Mouse (Mus musculus): Measurements from ENCODE around the gene Ccna2. TPM values are rescaled to one million over a fixed set of nuclear protein-coding genes. Genes with fewer than 3 reads are reported as not detected.

Ccna2 gene
- polyA plus RNA-seq, 1 experiment from 2014 or later = 210 TPM

DNA sequence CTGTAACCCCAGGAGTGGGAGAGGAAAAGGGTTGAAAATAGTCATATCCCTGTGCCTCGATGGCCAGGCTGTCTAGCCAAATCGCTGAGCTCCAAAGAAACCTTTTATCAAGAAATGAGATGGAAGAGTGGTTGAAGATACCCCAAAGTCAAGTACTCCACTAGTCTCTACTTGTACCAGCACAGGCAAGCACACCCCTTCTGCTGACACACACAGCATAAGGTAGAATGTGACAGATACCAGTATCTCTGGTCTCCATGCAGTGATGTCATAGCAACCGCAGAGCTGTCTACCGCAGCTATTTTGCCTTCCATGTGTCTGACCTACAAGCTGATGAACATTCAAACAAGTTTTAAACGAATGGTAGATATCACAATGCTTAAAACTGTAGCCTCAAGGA, 2.1 kb downstream of the Ccna2 start:
- Histone ChIP-seq H3K9ac (ENCODE audit: low read length) (peak overlapping the region; percentile 81), H3K36me3 (ENCODE audit: control insufficient read depth, insufficient read depth, low read length) (peaks cover 40% of the 10 kb centered on the region), H3K4me1 (replicated peaks; ENCODE audit: control insufficient read depth, insufficient read depth, low read length) (peaks cover 12% of the 10 kb centered on the region), H3K4me2 (ENCODE audit: low read depth, low read length) (peak overlapping the region; percentile 57), H3K27ac (ENCODE audit: low read length) (no peak overlapping the region), H3K9me3 (ENCODE audit: control insufficient read depth, low read length) (no peaks in the 10 kb centered on the region), H3K4me3 (ENCODE audit: low read length) (peak overlapping the region; percentile 70), H3K27me3 (ENCODE audit: control insufficient read depth, insufficient read depth, low read depth, low read length) (no peaks in the 10 kb centered on the region)
- no peak for ATAC-seq (ENCODE audit: low read depth)
- WGBS = 73% methylated on average over 5 of the region's 5 CpGs

DNA sequence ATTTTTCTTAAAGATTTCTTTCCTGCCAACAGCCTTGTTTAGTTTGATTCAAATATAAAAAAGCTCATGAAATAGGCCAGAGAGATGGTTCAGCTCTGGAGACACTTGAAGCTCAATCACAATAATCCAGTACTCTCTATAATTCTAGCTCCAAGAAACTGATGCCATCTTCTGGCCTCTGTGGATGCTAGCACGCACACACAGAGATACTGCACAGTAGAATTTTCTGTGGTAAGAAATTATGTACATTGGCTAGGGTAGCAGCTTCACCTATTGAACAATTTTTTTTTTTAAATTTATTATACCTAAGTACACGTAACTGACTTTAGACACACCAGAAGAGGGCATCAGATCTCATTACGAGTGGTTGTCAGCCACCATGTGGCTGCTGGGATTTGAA, 8.3 kb downstream of the Ccna2 start:
- no peak for ATAC-seq (ENCODE audit: low read depth)
- Histone ChIP-seq H3K27me3 (ENCODE audit: control insufficient read depth, insufficient read depth, low read depth, low read length) (no peaks in the 10 kb centered on the region), H3K4me2 (ENCODE audit: low read depth, low read length) (no peak overlapping the region), H3K27ac (ENCODE audit: low read length) (no peak overlapping the region), H3K9ac (ENCODE audit: low read length) (no peak overlapping the region), H3K4me1 (replicated peaks; ENCODE audit: control insufficient read depth, insufficient read depth, low read length) (no peaks in the 10 kb centered on the region), H3K4me3 (ENCODE audit: low read length) (no peak overlapping the region), H3K36me3 (ENCODE audit: control insufficient read depth, insufficient read depth, low read length) (peaks cover 65% of the 10 kb centered on the region), H3K9me3 (ENCODE audit: control insufficient read depth, low read length) (no peaks in the 10 kb centered on the region)
- WGBS = 90% methylated on average over 3 of the region's 3 CpGs

DNA sequence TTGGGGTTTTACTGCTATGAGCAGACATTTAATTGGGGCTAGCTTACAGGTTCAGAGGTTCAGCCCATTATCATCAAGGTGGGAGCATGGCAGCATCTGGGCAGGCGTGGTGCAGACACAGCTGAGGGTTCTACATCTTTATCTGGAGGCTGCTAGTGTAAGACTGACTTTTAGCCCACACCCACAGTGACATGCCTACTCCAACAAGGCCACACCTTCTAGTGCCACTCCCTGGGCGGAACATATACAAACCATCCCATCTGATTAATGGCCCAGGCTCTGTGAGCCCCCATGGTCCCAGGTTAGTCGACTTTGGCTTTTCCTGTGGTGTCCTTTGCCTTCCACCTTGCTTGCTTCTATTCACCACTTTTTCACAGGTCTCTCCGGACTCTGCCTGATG, 12.3 kb downstream of the Ccna2 start:
- no peaks in the 10 kb centered on the region for H3K27me3 ChIP-seq (ENCODE audit: control insufficient read depth, insufficient read depth, low read depth, low read length)
- no peaks in the 10 kb centered on the region for H3K4me1 ChIP-seq (replicated peaks; ENCODE audit: control insufficient read depth, insufficient read depth, low read length)
- no peak overlapping the region for H3K4me3 ChIP-seq (ENCODE audit: low read length)
- no peak overlapping the region for H3K27ac ChIP-seq (ENCODE audit: low read length)
- H3K9ac ChIP-seq (ENCODE audit: low read length) = no peak overlapping the region
- peaks cover 52% of the 10 kb centered on the region for H3K36me3 ChIP-seq (ENCODE audit: control insufficient read depth, insufficient read depth, low read length)
- no peak for ATAC-seq (ENCODE audit: low read depth)
- H3K9me3 ChIP-seq (ENCODE audit: control insufficient read depth, low read length) = no peaks in the 10 kb centered on the region
- no peak overlapping the region for H3K4me2 ChIP-seq (ENCODE audit: low read depth, low read length)
- WGBS = 67% methylated on average over 4 of the region's 4 CpGs

DNA sequence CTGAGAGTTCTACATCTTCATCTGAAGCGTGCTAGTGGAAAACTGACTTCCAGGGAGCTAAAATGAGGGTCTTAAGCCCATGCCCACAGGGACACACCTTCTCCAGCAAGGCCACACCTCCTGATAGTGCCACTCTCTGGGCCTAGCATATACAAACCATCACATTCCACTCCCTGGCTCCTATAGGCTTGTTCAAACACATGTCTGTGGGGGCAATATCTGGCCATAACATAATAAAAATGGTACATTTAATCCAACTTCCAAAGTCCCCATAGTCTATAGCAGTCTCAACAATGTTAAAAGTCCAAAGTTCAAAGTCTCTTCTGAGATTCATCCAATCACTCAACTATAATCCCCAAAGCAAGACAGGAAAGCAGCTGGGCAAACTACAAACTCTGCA, 14.3 kb downstream of the Ccna2 start:
- no peak overlapping the region for H3K4me3 ChIP-seq (ENCODE audit: low read length)
- peaks cover 41% of the 10 kb centered on the region for H3K36me3 ChIP-seq (ENCODE audit: control insufficient read depth, insufficient read depth, low read length)
- H3K27ac ChIP-seq (ENCODE audit: low read length) = no peak overlapping the region
- no peak for ATAC-seq (ENCODE audit: low read depth)
- 83% methylated on average over 1 of the region's 1 CpGs for WGBS
- H3K9ac ChIP-seq (ENCODE audit: low read length) = no peak overlapping the region
- no peaks in the 10 kb centered on the region for H3K4me1 ChIP-seq (replicated peaks; ENCODE audit: control insufficient read depth, insufficient read depth, low read length)
- H3K4me2 ChIP-seq (ENCODE audit: low read depth, low read length) = no peak overlapping the region
- no peaks in the 10 kb centered on the region for H3K27me3 ChIP-seq (ENCODE audit: control insufficient read depth, insufficient read depth, low read depth, low read length)
- H3K9me3 ChIP-seq (ENCODE audit: control insufficient read depth, low read length) = no peaks in the 10 kb centered on the region

DNA sequence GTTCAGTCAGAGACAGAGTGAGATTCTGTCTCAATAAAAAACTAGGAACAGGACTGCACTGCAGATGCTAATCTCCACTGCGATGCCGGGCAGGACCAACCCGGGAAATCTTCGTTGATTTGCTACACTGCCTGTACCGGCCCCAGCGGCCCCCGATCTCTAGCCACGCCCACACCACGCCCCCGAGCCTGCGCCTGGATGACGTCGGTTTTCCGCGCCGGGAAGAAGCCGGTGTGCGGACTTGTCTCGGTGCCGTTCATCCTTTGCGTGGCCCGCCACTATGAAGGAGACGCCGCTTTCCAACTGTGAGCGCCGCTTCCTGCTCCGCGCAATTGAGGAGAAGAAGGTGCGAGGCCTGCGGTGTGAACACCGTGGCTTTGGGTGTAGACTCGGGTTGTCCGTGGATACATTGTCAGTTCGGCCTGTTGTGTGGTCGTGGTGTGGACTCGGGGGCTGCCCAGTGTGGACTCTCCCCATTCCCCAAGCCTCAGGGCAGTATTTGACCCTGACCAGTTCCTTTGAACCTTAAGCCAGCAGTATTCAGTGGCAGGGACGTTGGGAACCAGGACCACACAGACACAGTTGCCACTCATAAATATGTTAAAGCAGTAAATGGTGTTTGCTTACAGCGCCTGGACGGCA, 19.4 kb downstream of the Ccna2 start, which contains the start of gene Exosc9:
Exosc9 (plus strand) TSS at position 201 of the 642 bp plus-strand sequence.
- H3K4me1 ChIP-seq (replicated peaks; ENCODE audit: control insufficient read depth, insufficient read depth, low read length) = peaks cover 9% of the 10 kb centered on the region
- peaks cover 18% of the 10 kb centered on the region for H3K36me3 ChIP-seq (ENCODE audit: control insufficient read depth, insufficient read depth, low read length)
- peak within 1 kb of the TSS; percentile 81 for H3K9ac ChIP-seq (ENCODE audit: low read length)
- H3K4me2 ChIP-seq (ENCODE audit: low read depth, low read length) = peak within 1 kb of the TSS; percentile 89
- H3K9me3 ChIP-seq (ENCODE audit: control insufficient read depth, low read length) = no peaks in the 10 kb centered on the region
- H3K4me3 ChIP-seq (ENCODE audit: low read length) = peak within 1 kb of the TSS; percentile 82
- no peaks in the 10 kb centered on the region for H3K27me3 ChIP-seq (ENCODE audit: control insufficient read depth, insufficient read depth, low read depth, low read length)
- 0 out of 2 replicates have a peak within 1 kb of the TSS, but pooled peaks have one; percentile 5 for H3K27ac ChIP-seq (ENCODE audit: low read length)
- peak; percentile 95 for ATAC-seq (ENCODE audit: low read depth)
- under 1% methylated on average over 39 of the region's 39 CpGs for WGBS

DNA sequence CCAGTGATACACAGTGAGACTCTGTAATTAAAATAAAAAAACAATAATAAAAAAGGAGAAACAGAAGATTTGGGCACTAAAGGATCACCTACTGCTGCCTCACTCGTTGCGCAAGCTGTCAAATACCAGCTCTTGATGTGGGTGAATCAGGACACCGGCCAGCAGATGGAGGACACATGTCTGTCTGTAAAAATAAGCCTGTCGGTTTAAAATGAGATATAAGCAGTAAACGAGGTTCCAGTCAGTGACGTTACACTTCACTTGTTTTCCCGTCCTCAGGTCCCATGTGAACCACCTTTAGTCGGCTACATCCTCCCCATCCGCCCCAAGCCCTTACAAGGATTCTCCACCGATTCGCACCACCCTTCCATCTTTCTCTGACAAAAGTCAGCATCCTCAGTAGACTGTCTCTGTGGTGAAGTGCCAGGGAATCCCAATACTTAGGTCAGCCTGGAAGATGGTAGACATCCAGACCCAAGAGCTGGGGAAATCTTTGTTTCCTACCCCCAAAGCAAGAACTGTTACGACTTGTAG, 20.0 kb downstream of the Ccna2 start:
- H3K36me3 ChIP-seq (ENCODE audit: control insufficient read depth, insufficient read depth, low read length) = peaks cover 12% of the 10 kb centered on the region
- WGBS = 15% methylated on average over 12 of the region's 12 CpGs
- peak; percentile 64 for ATAC-seq (ENCODE audit: low read depth)
- peak overlapping the region; percentile 89 for H3K4me2 ChIP-seq (ENCODE audit: low read depth, low read length)
- no peaks in the 10 kb centered on the region for H3K9me3 ChIP-seq (ENCODE audit: control insufficient read depth, low read length)
- peak overlapping the region; percentile 81 for H3K9ac ChIP-seq (ENCODE audit: low read length)
- peak overlapping the region; percentile 82 for H3K4me3 ChIP-seq (ENCODE audit: low read length)
- 0 out of 2 replicates have a peak overlapping the region, but pooled peaks have one; percentile 5 for H3K27ac ChIP-seq (ENCODE audit: low read length)
- H3K27me3 ChIP-seq (ENCODE audit: control insufficient read depth, insufficient read depth, low read depth, low read length) = no peaks in the 10 kb centered on the region
- peaks cover 9% of the 10 kb centered on the region for H3K4me1 ChIP-seq (replicated peaks; ENCODE audit: control insufficient read depth, insufficient read depth, low read length)

DNA sequence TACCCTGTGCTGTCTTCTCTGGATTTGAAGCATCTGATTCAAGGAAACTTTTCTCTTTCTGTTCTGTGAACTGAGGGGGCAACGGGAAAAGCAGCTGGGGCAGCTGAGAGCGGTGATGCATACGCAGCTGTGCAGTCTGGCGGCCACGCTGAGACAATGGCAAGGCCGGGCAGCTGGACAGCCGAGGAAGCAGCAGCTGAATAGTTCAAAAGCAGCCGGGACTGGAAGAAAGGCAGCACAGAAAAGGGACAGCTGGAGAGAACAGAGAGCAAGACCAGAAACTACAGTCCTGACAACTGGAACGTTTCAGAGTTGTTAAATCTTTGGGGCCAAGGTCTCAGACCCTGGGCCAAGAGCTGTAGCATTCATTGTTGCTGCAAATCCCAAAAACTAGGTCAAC, 20.6 kb downstream of the Ccna2 start:
- WGBS = 33% methylated on average over 9 of the region's 9 CpGs
- Histone ChIP-seq H3K4me2 (ENCODE audit: low read depth, low read length) (peak overlapping the region; percentile 89; the same call in 1 of the 2 replicates), H3K27me3 (ENCODE audit: control insufficient read depth, insufficient read depth, low read depth, low read length) (no peaks in the 10 kb centered on the region), H3K4me3 (ENCODE audit: low read length) (no peak overlapping the region; the same call in 1 of the 2 replicates), H3K9ac (ENCODE audit: low read length) (no peak overlapping the region; the same call in 1 of the 2 replicates), H3K4me1 (replicated peaks; ENCODE audit: control insufficient read depth, insufficient read depth, low read length) (peaks cover 9% of the 10 kb centered on the region), H3K27ac (ENCODE audit: low read length) (no peak overlapping the region), H3K36me3 (ENCODE audit: control insufficient read depth, insufficient read depth, low read length) (peaks cover 12% of the 10 kb centered on the region), H3K9me3 (ENCODE audit: control insufficient read depth, low read length) (no peaks in the 10 kb centered on the region)
- peak; percentile 44 for ATAC-seq (ENCODE audit: low read depth)

DNA sequence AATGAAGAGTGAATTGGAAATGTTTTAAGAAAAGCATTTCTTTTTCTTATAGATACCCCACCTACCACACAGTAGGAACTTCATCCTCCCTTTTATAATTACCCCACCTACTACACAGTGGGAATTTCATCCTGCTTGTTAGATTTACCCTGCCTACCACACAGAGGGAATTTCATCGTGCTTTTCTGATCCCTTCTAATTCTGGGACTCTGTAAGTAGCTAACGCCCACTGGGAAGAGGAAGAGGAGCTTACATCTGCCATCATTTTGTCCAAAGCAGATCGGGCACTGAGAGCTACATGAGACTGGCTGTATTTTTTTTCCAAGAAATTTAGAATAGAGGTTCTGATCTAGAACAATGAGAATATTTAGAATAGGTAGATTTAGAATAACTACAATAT, 27.0 kb downstream of the Ccna2 start:
- H3K4me2 ChIP-seq (ENCODE audit: low read depth, low read length) = no peak overlapping the region
- no peaks in the 10 kb centered on the region for H3K36me3 ChIP-seq (ENCODE audit: control insufficient read depth, insufficient read depth, low read length)

DNA sequence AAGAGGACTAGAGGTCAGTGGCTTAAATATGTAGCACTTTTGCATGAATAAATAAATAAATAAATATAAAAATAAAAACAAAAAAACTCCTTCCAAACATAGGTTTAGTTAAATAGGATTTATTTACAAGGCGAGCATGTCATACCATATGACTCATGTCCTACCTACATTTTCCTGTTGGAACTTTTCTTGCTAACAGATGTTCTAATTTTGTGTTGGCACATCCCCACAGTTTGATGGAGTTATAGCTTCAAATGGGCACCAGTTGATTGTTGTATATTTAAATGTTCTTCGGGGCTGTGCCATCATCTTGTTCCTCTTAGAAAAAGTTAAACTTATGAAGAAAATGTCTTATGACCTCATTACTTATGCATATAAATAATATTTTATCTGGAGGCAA, 30.6 kb downstream of the Ccna2 start:
- Histone ChIP-seq H3K9ac (ENCODE audit: low read length) (no peak overlapping the region), H3K4me3 (ENCODE audit: low read length) (no peak overlapping the region), H3K36me3 (ENCODE audit: control insufficient read depth, insufficient read depth, low read length) (no peaks in the 10 kb centered on the region), H3K4me2 (ENCODE audit: low read depth, low read length) (no peak overlapping the region), H3K27ac (ENCODE audit: low read length) (no peak overlapping the region), H3K9me3 (ENCODE audit: control insufficient read depth, low read length) (no peaks in the 10 kb centered on the region), H3K27me3 (ENCODE audit: control insufficient read depth, insufficient read depth, low read depth, low read length) (no peaks in the 10 kb centered on the region), H3K4me1 (replicated peaks; ENCODE audit: control insufficient read depth, insufficient read depth, low read length) (no peaks in the 10 kb centered on the region)
- WGBS = 81% methylated on average over 2 of the region's 2 CpGs
- no peak for ATAC-seq (ENCODE audit: low read depth)

More for the DNA sequence above, 27.0 kb downstream of the Ccna2 start:
- WGBS = 68% methylated on average over 3 of the region's 3 CpGs
- Histone ChIP-seq H3K4me3 (ENCODE audit: low read length) (no peak overlapping the region), H3K9me3 (ENCODE audit: control insufficient read depth, low read length) (no peaks in the 10 kb centered on the region), H3K27ac (ENCODE audit: low read length) (no peak overlapping the region), H3K9ac (ENCODE audit: low read length) (no peak overlapping the region), H3K27me3 (ENCODE audit: control insufficient read depth, insufficient read depth, low read depth, low read length) (no peaks in the 10 kb centered on the region), H3K4me1 (replicated peaks; ENCODE audit: control insufficient read depth, insufficient read depth, low read length) (no peaks in the 10 kb centered on the region)
- no peak for ATAC-seq (ENCODE audit: low read depth)

Measured in lung, embryonic 16.5 days (tissue).